Mouse (Mus musculus) lung, postnatal 25 days (tissue): Measurements from ENCODE around the gene Gm28051.

ENCODE experiments used
- DNase-seq: peaks from one replicate; pipeline ENCODE4 v3.0.0; 2022; ENCODE audit warnings: low spot score

Gene Gm28051

GRCm38 (mm10) chr12:102705906-102706640 is 51.5 kb downstream of the Gm28051 start:
- no peak for DNase-seq

- DNase-seq: peak; percentile 83
Measured at GRCm38 (mm10) chr12:102705216-102705871, 52.2 kb downstream of the Gm28051 start.

- peak; percentile 50 for DNase-seq
Measured at GRCm38 (mm10) chr12:102704457-102705198, 52.9 kb downstream of the Gm28051 start, which contains the start of gene Itpk1. Gene Itpk1, minus strand, starts transcription at chr12:102704930.

- DNase-seq: no peak
Measured at GRCm38 (mm10) chr12:102703921-102704408, 53.6 kb downstream of the Gm28051 start.

GRCm38 (mm10) chr12:102703441-102703840 is 54.1 kb downstream of the Gm28051 start:
- DNase-seq: no peak

- DNase-seq: no peak
Measured at GRCm38 (mm10) chr12:102703111-102703412, 54.5 kb downstream of the Gm28051 start.

- peak; percentile 76 for DNase-seq
Measured at GRCm38 (mm10) chr12:102702356-102703110, 55.0 kb downstream of the Gm28051 start.

- no peak for DNase-seq
Measured at GRCm38 (mm10) chr12:102701691-102702207, 55.8 kb downstream of the Gm28051 start.

GRCm38 (mm10) chr12:102700453-102700852 is 57.1 kb downstream of the Gm28051 start:
- no peak for DNase-seq

GRCm38 (mm10) chr12:102699156-102699555 is 58.4 kb downstream of the Gm28051 start:
- no peak for DNase-seq

- DNase-seq: no peak
Measured at GRCm38 (mm10) chr12:102698089-102698684, 59.4 kb downstream of the Gm28051 start.

GRCm38 (mm10) chr12:102697381-102697780 is 60.2 kb downstream of the Gm28051 start:
- DNase-seq: no peak

GRCm38 (mm10) chr12:102696635-102697354 is 60.8 kb downstream of the Gm28051 start:
- DNase-seq: no peak

- DNase-seq: no peak
Measured at GRCm38 (mm10) chr12:102695369-102696239, 62.0 kb downstream of the Gm28051 start.

GRCm38 (mm10) chr12:102691761-102692160 is 65.8 kb downstream of the Gm28051 start:
- DNase-seq: no peak

- peak; percentile 55 for DNase-seq
Measured at GRCm38 (mm10) chr12:102691180-102691579, 66.4 kb downstream of the Gm28051 start.

- DNase-seq: no peak
Measured at GRCm38 (mm10) chr12:102689773-102690563, 67.6 kb downstream of the Gm28051 start.

- peak; percentile 56 for DNase-seq
Measured at GRCm38 (mm10) chr12:102686321-102686720, 71.2 kb downstream of the Gm28051 start.

- no peak for DNase-seq
Measured at GRCm38 (mm10) chr12:102685523-102685931, 72.0 kb downstream of the Gm28051 start.
